Comparison of ENCODE assay signal across 21 mouse cellular contexts in the genomic region with DNA sequence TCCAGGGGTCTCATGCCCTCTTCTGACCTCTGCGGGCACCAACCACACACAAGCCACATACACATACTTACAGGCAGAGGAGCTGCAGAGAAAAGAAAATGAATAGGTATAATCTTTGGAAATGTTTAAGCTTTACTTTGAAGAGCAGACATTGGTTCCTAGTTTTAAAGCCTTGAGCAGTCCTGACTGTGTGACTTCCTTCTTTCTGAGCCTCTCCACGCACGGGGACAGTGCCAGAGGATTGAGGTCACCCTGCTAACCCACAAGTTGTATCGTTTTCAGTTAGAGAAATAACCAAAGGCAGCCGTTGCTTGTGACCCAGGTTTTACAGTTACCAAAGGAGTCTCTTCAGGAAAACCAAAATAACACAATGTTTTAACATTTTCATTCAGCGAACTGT.
"Had no signal": no experiment of that assay in that cellular context is flagged by ENCODE, and none has a peak within 500 bp of the region (broad histone marks: within the 10 kb centered on the region; RNA-seq: fewer than 3 reads in every experiment).

No protein-coding gene starts in this region.

- H3K27me3 ChIP-seq: kidney, embryonic 15.5 days; limb, embryonic 12.5 days; limb, embryonic 15.5 days; midbrain, embryonic 12.5 days; neural tube, embryonic 13.5 days had no signal

- H3K9ac ChIP-seq: kidney, embryonic 15.5 days; limb, embryonic 12.5 days; limb, embryonic 15.5 days; liver, embryonic 14.5 days; liver, postnatal 0 days; lung, embryonic 14.5 days; midbrain, embryonic 12.5 days; neural tube, embryonic 13.5 days had no signal

- H3K4me2 ChIP-seq: kidney, embryonic 15.5 days; limb, embryonic 12.5 days; limb, embryonic 15.5 days; liver, embryonic 11.5 days; lung, embryonic 14.5 days; midbrain, embryonic 12.5 days; neural tube, embryonic 13.5 days had no signal

- ATAC-seq: liver, postnatal 0 days; lung, postnatal 0 days; midbrain, embryonic 16.5 days had no signal

- H3K27ac ChIP-seq: kidney, embryonic 15.5 days; limb, embryonic 12.5 days; limb, embryonic 15.5 days; liver, embryonic 14.5 days; midbrain, embryonic 12.5 days; neural tube, embryonic 13.5 days; stomach, postnatal 0 days had no signal

- H3K4me3 ChIP-seq: kidney, embryonic 15.5 days; limb, embryonic 12.5 days; limb, embryonic 15.5 days; midbrain, embryonic 12.5 days; myocyte; neural tube, embryonic 13.5 days had no signal

- DNase-seq: kidney, adult 8-10 months; kidney, postnatal 10 days; kidney, postnatal 36 days; left cerebral cortex, postnatal 4 days; liver, postnatal 0 days; lung, embryonic 14.5 days; retina, postnatal 1 day; thymus, adult 2 months; thymus, postnatal 14 days; thymus, postnatal 4 days had no signal

- H3K4me1 ChIP-seq: kidney, embryonic 15.5 days; limb, embryonic 12.5 days; limb, embryonic 15.5 days; midbrain, embryonic 12.5 days had no signal

- H3K9me3 ChIP-seq: kidney, embryonic 15.5 days; limb, embryonic 12.5 days; limb, embryonic 15.5 days; midbrain, embryonic 12.5 days; neural tube, embryonic 13.5 days had no signal
